Mouse (Mus musculus): ENCODE data around the gene Xlr5a. TPM values are rescaled to one million over a fixed set of nuclear protein-coding genes. Genes with fewer than 3 reads are reported as not detected.
"Not testable (repeated sequence)": the region's sequence is repeated elsewhere in the genome, so short reads cannot be mapped to it uniquely, and the experiment has no call there.

Gene Xlr5a
- polyA plus RNA-seq, 1 experiment from 2014 or later = not detected

- Histone ChIP-seq H3K4me1 (no peaks in the 10 kb centered on the region), H3K4me2 (replicated peaks) (peak overlapping the region; percentile 65), H3K27me3 (no peaks in the 10 kb centered on the region), H3K36me3 (no peaks in the 10 kb centered on the region), H3K9me3 (no peaks in the 10 kb centered on the region), H3K9ac (replicated peaks) (peak overlapping the region; percentile 75), H3K4me3 (peak overlapping the region; percentile 67), H3K27ac (replicated peaks) (peak overlapping the region; percentile 97)
- WGBS = 27% methylated on average over 3 of the region's 3 CpGs
- ATAC-seq (replicated peaks) = no peak
Observed at GRCm38 (mm10) chrX:73229288-73229687, 63.5 kb downstream of the Xlr5a start.

GRCm38 (mm10) chrX:73228606-73229214 lies 64.1 kb downstream of the Xlr5a start:
- H3K4me1 ChIP-seq = no peaks in the 10 kb centered on the region
- H3K27ac ChIP-seq (replicated peaks) = peak overlapping the region; percentile 97
- WGBS = 29% methylated on average over 50 of the region's 51 CpGs
- H3K9ac ChIP-seq (replicated peaks) = peak overlapping the region; percentile 75
- H3K4me2 ChIP-seq (replicated peaks) = peak overlapping the region; percentile 65
- H3K4me3 ChIP-seq = peak overlapping the region; percentile 67
- no peaks in the 10 kb centered on the region for H3K36me3 ChIP-seq
- peak; percentile 66 for ATAC-seq (replicated peaks)
- H3K27me3 ChIP-seq = no peaks in the 10 kb centered on the region
- H3K9me3 ChIP-seq = no peaks in the 10 kb centered on the region

GRCm38 (mm10) chrX:73227914-73228605 lies 64.7 kb downstream of the Xlr5a start, which contains the start of gene F8a:
Gene F8a (plus strand): TSS chrX:73228291.
- Histone ChIP-seq H3K4me3 (peak within 1 kb of the TSS; percentile 67), H3K27ac (replicated peaks) (peak within 1 kb of the TSS; percentile 97), H3K36me3 (no peaks in the 10 kb centered on the region), H3K9me3 (no peaks in the 10 kb centered on the region), H3K4me1 (no peaks in the 10 kb centered on the region), H3K4me2 (replicated peaks) (peak within 1 kb of the TSS; percentile 65), H3K9ac (replicated peaks) (peak within 1 kb of the TSS; percentile 75), H3K27me3 (no peaks in the 10 kb centered on the region)
- 24% methylated on average over 36 of the region's 39 CpGs for WGBS
- peak; percentile 97 for ATAC-seq (replicated peaks)

- Histone ChIP-seq H3K9me3 (no peaks in the 10 kb centered on the region), H3K4me1 (no peaks in the 10 kb centered on the region), H3K36me3 (no peaks in the 10 kb centered on the region), H3K9ac (replicated peaks) (no peak overlapping the region), H3K4me2 (replicated peaks) (no peak overlapping the region), H3K4me3 (no peak overlapping the region), H3K27me3 (no peaks in the 10 kb centered on the region), H3K27ac (replicated peaks) (no peak overlapping the region)
- 37% methylated on average over 1 of the region's 1 CpGs for WGBS
- no peak for ATAC-seq (replicated peaks)
Observed at GRCm38 (mm10) chrX:73225365-73225764, 67.4 kb downstream of the Xlr5a start.

- H3K27me3 ChIP-seq; H3K4me2 ChIP-seq (replicated peaks); H3K4me1 ChIP-seq; H3K4me3 ChIP-seq; H3K36me3 ChIP-seq; H3K27ac ChIP-seq (replicated peaks); ATAC-seq (replicated peaks); H3K9me3 ChIP-seq; H3K9ac ChIP-seq (replicated peaks): not testable (repeated sequence)
- WGBS = 82% methylated on average over 19 of the region's 19 CpGs
Observed at GRCm38 (mm10) chrX:73213819-73214564, 78.8 kb downstream of the Xlr5a start, which contains the start of gene Xlr4b. Gene Xlr4b (plus strand): TSS chrX:73214333.

GRCm38 (mm10) chrX:73191934-73192333 lies 100.8 kb downstream of the Xlr5a start, which contains the start of gene Xlr3b:
Gene Xlr3b (plus strand): TSS chrX:73192207.
- H3K9ac ChIP-seq (replicated peaks); H3K36me3 ChIP-seq; H3K27me3 ChIP-seq; H3K9me3 ChIP-seq; H3K4me2 ChIP-seq (replicated peaks); H3K4me1 ChIP-seq; H3K4me3 ChIP-seq; H3K27ac ChIP-seq (replicated peaks): not testable (repeated sequence)
- peak; percentile 57 for ATAC-seq (replicated peaks)
- WGBS = 81% methylated on average over 12 of the region's 12 CpGs

- not testable (repeated sequence) for H3K36me3 ChIP-seq; H3K9me3 ChIP-seq; H3K27me3 ChIP-seq; H3K4me2 ChIP-seq (replicated peaks); H3K4me3 ChIP-seq; H3K4me1 ChIP-seq; ATAC-seq (replicated peaks); H3K9ac ChIP-seq (replicated peaks); H3K27ac ChIP-seq (replicated peaks)
- WGBS = 83% methylated on average over 7 of the region's 15 CpGs
Observed at GRCm38 (mm10) chrX:73176889-73177288, 115.9 kb downstream of the Xlr5a start, which contains the start of gene Spin2d. Gene Spin2d (minus strand): TSS chrX:73176989.

- not testable (repeated sequence) for H3K4me2 ChIP-seq (replicated peaks); H3K4me1 ChIP-seq; H3K27ac ChIP-seq (replicated peaks); H3K27me3 ChIP-seq; ATAC-seq (replicated peaks); H3K9ac ChIP-seq (replicated peaks); H3K4me3 ChIP-seq; H3K9me3 ChIP-seq; H3K36me3 ChIP-seq
- WGBS = no CpG with 5 or more reads among the region's 7 CpGs
Observed at GRCm38 (mm10) chrX:73149350-73149749, 143.4 kb downstream of the Xlr5a start, which contains the start of gene DXBay18. Gene DXBay18 (minus strand): TSS chrX:73149450.

GRCm38 (mm10) chrX:73148496-73148895 lies 144.3 kb downstream of the Xlr5a start, which contains the start of gene Xlr5b:
Gene Xlr5b (plus strand): TSS chrX:73148796.
- H3K4me3 ChIP-seq; H3K4me2 ChIP-seq (replicated peaks); H3K36me3 ChIP-seq; H3K9ac ChIP-seq (replicated peaks); H3K27ac ChIP-seq (replicated peaks); ATAC-seq (replicated peaks); H3K27me3 ChIP-seq; H3K9me3 ChIP-seq; H3K4me1 ChIP-seq: not testable (repeated sequence)
- WGBS = no CpG with 5 or more reads among the region's 20 CpGs

- H3K9ac ChIP-seq (replicated peaks); H3K4me2 ChIP-seq (replicated peaks); H3K9me3 ChIP-seq; H3K36me3 ChIP-seq; H3K4me1 ChIP-seq; H3K27ac ChIP-seq (replicated peaks); H3K27me3 ChIP-seq; H3K4me3 ChIP-seq: not testable (repeated sequence)
- ATAC-seq (replicated peaks) = peak; percentile 76
- no CpG with 5 or more reads among the region's 7 CpGs for WGBS
Observed at GRCm38 (mm10) chrX:73143218-73143618, 149.6 kb downstream of the Xlr5a start.

GRCm38 (mm10) chrX:73122859-73123829 lies 169.6 kb downstream of the Xlr5a start:
- not testable (repeated sequence) for H3K4me3 ChIP-seq; H3K4me1 ChIP-seq; H3K36me3 ChIP-seq; H3K27ac ChIP-seq (replicated peaks); H3K27me3 ChIP-seq; H3K9me3 ChIP-seq; H3K9ac ChIP-seq (replicated peaks); H3K4me2 ChIP-seq (replicated peaks)
- ATAC-seq (replicated peaks) = peak; percentile 48; the same call in 1 of the 2 replicates
- no CpG with 5 or more reads among the region's 12 CpGs for WGBS
